Mouse (Mus musculus) kidney, embryonic 16.5 days (tissue): ENCODE measurements around the gene Abcc3. TPM values are rescaled to one million over a fixed set of nuclear protein-coding genes. Genes with fewer than 3 reads are reported as not detected.
A peak's percentile ranks its signal among the peaks of the same experiment; 100 is the strongest.

Experiments used
- ATAC-seq: fragments of 200-750 bp; cut with Nextera tagmentation; 2 replicates; pipeline ENCODE4 v1.8.0; 2017; ENCODE audit warnings: moderate TSS enrichment; ENCODE audit not compliant: low FRiP score, low TSS enrichment
- H3K27ac ChIP-seq: fragments of 300-500 bp; sonication (generic); 2 replicates; pipeline ENCODE4 v1.5.1; 2014; ENCODE audit warnings: low read length
- H3K27me3 ChIP-seq: fragments of 300-500 bp; sonication (generic); 2 replicates; pipeline ENCODE4 v1.6.1; 2014; ENCODE audit warnings: low read length, control low read depth, mixed read lengths; ENCODE audit not compliant: insufficient read depth
- H3K36me3 ChIP-seq: fragments of 300-500 bp; sonication (generic); 2 replicates; pipeline ENCODE4 v1.6.1; 2014; ENCODE audit warnings: low read length, control low read depth, mixed read lengths; ENCODE audit not compliant: insufficient read depth
- H3K4me1 ChIP-seq: fragments of 300-500 bp; sonication (generic); 2 replicates; pipeline ENCODE4 v1.6.1; 2014; ENCODE audit warnings: low read length, control low read depth, mixed read lengths; ENCODE audit not compliant: insufficient read depth
- H3K4me2 ChIP-seq: fragments of 300-500 bp; sonication (generic); replicated peaks from 2 replicates; pipeline ENCODE4 v1.6.1; 2014; ENCODE audit warnings: low read depth, low read length
- H3K4me3 ChIP-seq: fragments of 300-500 bp; sonication (generic); 2 replicates; pipeline ENCODE4 v1.5.1; 2014; ENCODE audit warnings: mild to moderate bottlenecking, low read length
- H3K9ac ChIP-seq: fragments of 300-500 bp; sonication (generic); replicated peaks from 2 replicates; pipeline ENCODE4 v1.6.1; 2014; ENCODE audit warnings: low read length
- H3K9me3 ChIP-seq: fragments of 300-500 bp; sonication (generic); 2 replicates; pipeline ENCODE4 v1.6.1; 2016; ENCODE audit warnings: low read length, control low read depth
- WGBS: fragments of 180-500 bp; shearing (Covaris S2); extraction: QIAGEN DNeasy Blood & Tissue Kit; methylation state at CpG from one replicate; pipeline ENCODE4 v1.1.7; 2014; 5-methylcytosine and 5-hydroxymethylcytosine counted together
- polyA plus RNA-seq: library from polyadenylated mRNA; unstranded; fragments of >200 nt; fragmentation: Nextera tagmentation; extraction: Ambion mirVana; gene quantifications from 2 replicates; pipeline ENCODE4 v1.2.1, GENCODE M21; 2015

Gene Abcc3
- polyA plus RNA-seq, 1 experiment from 2014 or later: 7.0 TPM

- Histone ChIP-seq H3K4me2 (no peak overlapping the region), H3K27me3 (no peaks in the 10 kb centered on the region; the same call in 1 of the 2 replicates), H3K9ac (no peak overlapping the region), H3K4me1 (peaks cover 49% of the 10 kb centered on the region), H3K36me3 (no peaks in the 10 kb centered on the region), H3K9me3 (no peaks in the 10 kb centered on the region), H3K4me3 (no peak overlapping the region), H3K27ac (no peak overlapping the region)
- no peak for ATAC-seq
- 68% methylated on average over 5 of the region's 5 CpGs for WGBS
Measured at GRCm38 (mm10) chr11:94423855-94424254, 31.1 kb upstream of the Abcc3 start.

- Histone ChIP-seq H3K27me3 (peaks cover under 1% of the 10 kb centered on the region), H3K9me3 (no peaks in the 10 kb centered on the region), H3K4me2 (no peak overlapping the region), H3K36me3 (no peaks in the 10 kb centered on the region; the same call in 1 of the 2 replicates), H3K9ac (no peak overlapping the region), H3K4me1 (peaks cover 30% of the 10 kb centered on the region), H3K27ac (no peak overlapping the region), H3K4me3 (no peak overlapping the region)
- WGBS: 54% methylated on average over 6 of the region's 6 CpGs
- no peak for ATAC-seq
Measured at GRCm38 (mm10) chr11:94420991-94421390, 28.2 kb upstream of the Abcc3 start.

GRCm38 (mm10) chr11:94420325-94420724 lies 27.5 kb upstream of the Abcc3 start:
- H3K27me3 ChIP-seq: peaks cover 3% of the 10 kb centered on the region
- ATAC-seq: no peak
- H3K9me3 ChIP-seq: no peaks in the 10 kb centered on the region
- H3K9ac ChIP-seq: no peak overlapping the region
- H3K36me3 ChIP-seq: no peaks in the 10 kb centered on the region; the same call in 1 of the 2 replicates
- peaks cover 31% of the 10 kb centered on the region for H3K4me1 ChIP-seq
- H3K4me2 ChIP-seq: no peak overlapping the region
- WGBS: 19% methylated on average over 7 of the region's 7 CpGs
- no peak overlapping the region for H3K27ac ChIP-seq
- no peak overlapping the region for H3K4me3 ChIP-seq

- Histone ChIP-seq H3K27me3 (peaks cover 3% of the 10 kb centered on the region), H3K36me3 (no peaks in the 10 kb centered on the region; the same call in 1 of the 2 replicates), H3K9me3 (no peaks in the 10 kb centered on the region), H3K4me3 (no peak overlapping the region), H3K27ac (no peak overlapping the region), H3K4me2 (no peak overlapping the region), H3K4me1 (peaks cover 31% of the 10 kb centered on the region), H3K9ac (no peak overlapping the region)
- 66% methylated on average over 10 of the region's 10 CpGs for WGBS
- no peak for ATAC-seq
Measured at GRCm38 (mm10) chr11:94419004-94419727, 26.4 kb upstream of the Abcc3 start.

- no peak overlapping the region for H3K4me2 ChIP-seq
- no peak overlapping the region for H3K4me3 ChIP-seq
- peaks cover 3% of the 10 kb centered on the region for H3K27me3 ChIP-seq
- peaks cover 4% of the 10 kb centered on the region for H3K36me3 ChIP-seq
- WGBS: 76% methylated on average over 4 of the region's 4 CpGs
- H3K9me3 ChIP-seq: no peaks in the 10 kb centered on the region
- no peak overlapping the region for H3K27ac ChIP-seq
- H3K4me1 ChIP-seq: peaks cover 30% of the 10 kb centered on the region
- H3K9ac ChIP-seq: no peak overlapping the region
- ATAC-seq: no peak
Measured at GRCm38 (mm10) chr11:94414042-94414441, 21.2 kb upstream of the Abcc3 start.

- 39% methylated on average over 8 of the region's 8 CpGs for WGBS
- Histone ChIP-seq H3K4me2 (no peak overlapping the region), H3K27me3 (peaks cover 3% of the 10 kb centered on the region), H3K9me3 (no peaks in the 10 kb centered on the region), H3K27ac (no peak overlapping the region), H3K4me1 (peaks cover 31% of the 10 kb centered on the region), H3K9ac (no peak overlapping the region), H3K36me3 (peaks cover 4% of the 10 kb centered on the region), H3K4me3 (no peak overlapping the region)
- no peak for ATAC-seq
Measured at GRCm38 (mm10) chr11:94413516-94413915, 20.7 kb upstream of the Abcc3 start.

- Histone ChIP-seq H3K9me3 (no peaks in the 10 kb centered on the region), H3K4me1 (peaks cover 33% of the 10 kb centered on the region), H3K27ac (no peak overlapping the region), H3K4me2 (no peak overlapping the region), H3K4me3 (no peak overlapping the region), H3K36me3 (peaks cover 4% of the 10 kb centered on the region; the same call in 1 of the 2 replicates), H3K27me3 (peaks cover 3% of the 10 kb centered on the region), H3K9ac (no peak overlapping the region)
- 38% methylated on average over 10 of the region's 10 CpGs for WGBS
- no peak for ATAC-seq
Measured at GRCm38 (mm10) chr11:94412998-94413469, 20.2 kb upstream of the Abcc3 start.

- 42% methylated on average over 2 of the region's 2 CpGs for WGBS
- H3K27me3 ChIP-seq: peaks cover 3% of the 10 kb centered on the region
- H3K27ac ChIP-seq: no peak overlapping the region
- H3K9ac ChIP-seq: no peak overlapping the region
- ATAC-seq: no peak
- no peaks in the 10 kb centered on the region for H3K9me3 ChIP-seq
- H3K4me3 ChIP-seq: no peak overlapping the region
- peaks cover 4% of the 10 kb centered on the region; the same call in 1 of the 2 replicates for H3K36me3 ChIP-seq
- peaks cover 38% of the 10 kb centered on the region for H3K4me1 ChIP-seq
- no peak overlapping the region for H3K4me2 ChIP-seq
Measured at GRCm38 (mm10) chr11:94412562-94412961, 19.8 kb upstream of the Abcc3 start.

GRCm38 (mm10) chr11:94407803-94408321 lies 15.1 kb upstream of the Abcc3 start:
- peaks cover 4% of the 10 kb centered on the region; the same call in 1 of the 2 replicates for H3K36me3 ChIP-seq
- ATAC-seq: no peak
- H3K4me3 ChIP-seq: no peak overlapping the region
- no peaks in the 10 kb centered on the region for H3K9me3 ChIP-seq
- no peak overlapping the region for H3K4me2 ChIP-seq
- no peak overlapping the region for H3K9ac ChIP-seq
- no peaks in the 10 kb centered on the region; the same call in 1 of the 2 replicates for H3K27me3 ChIP-seq
- H3K27ac ChIP-seq: no peak overlapping the region
- H3K4me1 ChIP-seq: peaks cover 34% of the 10 kb centered on the region
- 40% methylated on average over 11 of the region's 11 CpGs for WGBS

- H3K9me3 ChIP-seq: no peaks in the 10 kb centered on the region
- H3K36me3 ChIP-seq: no peaks in the 10 kb centered on the region
- no peak overlapping the region for H3K4me2 ChIP-seq
- 38% methylated on average over 6 of the region's 6 CpGs for WGBS
- no peak for ATAC-seq
- H3K27ac ChIP-seq: no peak overlapping the region
- peaks cover 33% of the 10 kb centered on the region for H3K4me1 ChIP-seq
- H3K4me3 ChIP-seq: no peak overlapping the region
- 0 out of 2 replicates have a peak overlapping the region, but pooled peaks have one; percentile 6 for H3K9ac ChIP-seq
- no peaks in the 10 kb centered on the region; the same call in 1 of the 2 replicates for H3K27me3 ChIP-seq
Measured at GRCm38 (mm10) chr11:94405348-94405747, 12.6 kb upstream of the Abcc3 start.
